Mouse (Mus musculus) activated CD4-positive, CD25-positive, alpha-beta regulatory T cell (primary cell): ENCODE results near the gene Rasgrf1. TPM values are rescaled to one million over a fixed set of nuclear protein-coding genes. Genes with fewer than 3 reads are reported as not detected.

Source experiments
- polyA plus RNA-seq, 2 experiments: library from polyadenylated mRNA; unstranded; fragments of 100-300 nt; shearing (Covaris generic); gene quantifications; one replicate each; pipeline ENCODE4 v1.2.1; 2017

The Rasgrf1 gene
- polyA plus RNA-seq = under 1 TPM; 0.31 to 0.72 TPM

GRCm38 (mm10) chr9:89909131-89910010 is at the start of gene Rasgrf1:
TSS of gene Rasgrf1 (plus strand) at chr9:89909908.

DNA sequence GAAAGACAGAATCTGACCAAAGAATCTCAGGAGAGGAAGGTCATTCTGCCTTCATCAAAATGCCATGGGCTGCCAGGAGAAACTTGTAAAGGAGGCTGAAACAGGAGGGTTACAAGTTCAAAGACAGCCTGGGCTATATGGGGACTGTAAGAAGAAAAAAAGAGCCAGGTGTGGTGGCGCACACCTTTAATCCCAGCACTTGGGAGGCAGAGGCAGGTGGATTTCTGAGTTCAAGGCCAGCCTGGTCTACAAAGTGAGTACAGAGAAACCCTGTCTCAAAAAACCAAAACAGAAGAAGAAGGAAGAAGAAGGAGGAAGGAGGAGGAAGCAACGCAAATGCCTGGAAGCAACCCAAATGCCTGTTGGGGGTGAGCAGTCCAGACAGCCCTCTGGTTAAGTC is 144.1 kb downstream of the Rasgrf1 start, which contains the start of gene Ctsh:
TSS of gene Ctsh (plus strand) at position 301 of the 400 bp plus-strand sequence.

Other genes with a start within 250 kb of the Rasgrf1 start
- gene Tmed3, start 204.8 kb upstream of the Rasgrf1 start, polyA plus RNA-seq = 10 to 100 TPM; 37.1 to 46.5 TPM
- not detected for gene Ankrd34c, start 171.4 kb upstream of the Rasgrf1 start, polyA plus RNA-seq
- gene Ctsh, start 144.2 kb downstream of the Rasgrf1 start, polyA plus RNA-seq = 10 to 100 TPM in 1 of 2 experiments, 1 to 10 TPM in 1; 5.4 to 19.7 TPM
- gene Morf4l1, start 204.9 kb downstream of the Rasgrf1 start, polyA plus RNA-seq = 100 to 1,000 TPM; 363 to 418 TPM